Mouse (Mus musculus) midbrain, embryonic 16.5 days (tissue): ENCODE measurements at regions not wholly inside any gene's neighbourhood (a gene's known extent, or its start where the extent isn't known, plus 50 kb on each side); places are given as distances from the start of the nearest gene placed in this dataset.

Experiments used
- ATAC-seq: fragments of 200-750 bp; cut with Nextera tagmentation; 2 replicates; pipeline ENCODE4 v1.8.0; 2017; ENCODE audit warnings: moderate TSS enrichment
- H3K27ac ChIP-seq: fragments of 300-500 bp; sonication (generic); 2 replicates; pipeline ENCODE4 v1.5.1; 2014; ENCODE audit warnings: mild to moderate bottlenecking, low read length, mixed read lengths
- H3K27me3 ChIP-seq: fragments of 300-500 bp; sonication (generic); 2 replicates; pipeline ENCODE4 v1.6.1; 2014; ENCODE audit warnings: low read depth, low read length, mixed read lengths; ENCODE audit not compliant: control insufficient read depth, insufficient read depth
- H3K36me3 ChIP-seq: fragments of 300-500 bp; sonication (generic); 2 replicates; pipeline ENCODE4 v1.6.1; 2014; ENCODE audit warnings: mild to moderate bottlenecking, low read length, moderate library complexity, mixed read lengths; ENCODE audit not compliant: control insufficient read depth, insufficient read depth
- H3K4me1 ChIP-seq: fragments of 300-500 bp; sonication (generic); 2 replicates; pipeline ENCODE4 v1.6.1; 2014; ENCODE audit warnings: mild to moderate bottlenecking, low read length, mixed read lengths; ENCODE audit not compliant: control insufficient read depth, insufficient read depth
- H3K4me2 ChIP-seq: fragments of 300-500 bp; sonication (generic); 2 replicates; pipeline ENCODE4 v1.6.1; 2014; ENCODE audit warnings: mild to moderate bottlenecking, low read length, mixed read lengths
- H3K4me3 ChIP-seq: fragments of 300-500 bp; sonication (generic); 2 replicates; pipeline ENCODE4 v1.5.1; 2014; ENCODE audit warnings: low read depth, mild to moderate bottlenecking, low read length, moderate library complexity, mixed read lengths
- H3K9ac ChIP-seq: fragments of 300-500 bp; sonication (generic); 2 replicates; pipeline ENCODE4 v1.6.1; 2014; ENCODE audit warnings: low read depth, low read length, mixed read lengths
- H3K9me3 ChIP-seq: fragments of 300-500 bp; sonication (generic); replicated peaks from 2 replicates; pipeline ENCODE4 v1.6.1; 2014; ENCODE audit warnings: mild to moderate bottlenecking, low read length, mixed read lengths; ENCODE audit not compliant: control insufficient read depth, poor library complexity, severe bottlenecking
- WGBS: fragments of 180-500 bp; shearing (Covaris S2); extraction: QIAGEN DNeasy Blood & Tissue Kit; methylation state at CpG from one replicate; pipeline ENCODE4 v1.1.7; 2014; 5-methylcytosine and 5-hydroxymethylcytosine counted together

DNA sequence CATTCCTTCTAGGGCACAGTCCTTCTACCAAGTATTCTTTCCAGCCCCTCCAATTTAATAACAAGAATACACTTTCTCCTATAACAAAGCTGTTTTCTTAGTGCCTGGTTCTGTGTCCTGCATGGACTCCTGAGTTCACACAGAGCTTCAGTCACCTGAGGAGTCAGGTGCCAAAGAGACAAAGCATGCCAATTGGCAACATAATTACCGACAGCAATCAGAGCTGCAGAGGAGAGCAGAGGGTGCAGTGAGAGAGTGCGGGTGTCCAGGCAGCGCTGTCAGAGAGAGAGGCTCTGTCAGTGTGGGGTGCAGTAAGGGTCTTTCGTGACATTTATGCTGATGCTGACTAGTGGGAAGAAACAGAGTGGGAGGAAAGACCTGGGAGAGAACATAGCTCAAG lies 807.2 kb upstream of the Car8 start:
- Histone ChIP-seq H3K36me3 (no peaks in the 10 kb centered on the region), H3K4me1 (no peaks in the 10 kb centered on the region), H3K4me3 (no peak overlapping the region), H3K9me3 (no peaks in the 10 kb centered on the region), H3K27ac (no peak overlapping the region), H3K27me3 (no peaks in the 10 kb centered on the region), H3K9ac (no peak overlapping the region), H3K4me2 (no peak overlapping the region)
- no peak for ATAC-seq
- 76% methylated on average over 4 of the region's 4 CpGs for WGBS

DNA sequence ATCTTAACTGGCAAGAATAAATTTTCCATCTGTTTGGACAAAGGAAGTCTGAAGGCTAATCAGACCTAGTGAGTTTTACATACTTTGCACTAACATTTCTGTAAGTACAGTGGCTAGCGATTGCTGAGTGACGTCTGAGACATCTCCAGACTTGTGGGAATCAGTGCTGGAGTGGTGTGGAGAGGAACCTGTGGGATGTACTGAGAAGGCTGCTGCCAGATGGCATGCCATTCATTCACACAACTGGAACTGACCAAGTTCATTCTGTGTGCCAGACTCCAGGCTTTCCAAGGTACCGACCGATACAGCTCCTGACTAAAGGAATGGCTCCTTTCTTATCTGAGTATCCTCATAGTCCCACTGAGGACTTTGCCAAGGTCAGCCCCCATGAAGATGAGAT lies 797.2 kb upstream of the Car8 start:
- H3K4me2 ChIP-seq = no peak overlapping the region
- H3K4me1 ChIP-seq = no peaks in the 10 kb centered on the region
- H3K36me3 ChIP-seq = no peaks in the 10 kb centered on the region
- H3K27me3 ChIP-seq = no peaks in the 10 kb centered on the region
- 92% methylated on average over 4 of the region's 4 CpGs for WGBS
- no peaks in the 10 kb centered on the region for H3K9me3 ChIP-seq
- no peak overlapping the region for H3K4me3 ChIP-seq
- no peak for ATAC-seq
- H3K9ac ChIP-seq = no peak overlapping the region
- no peak overlapping the region for H3K27ac ChIP-seq

DNA sequence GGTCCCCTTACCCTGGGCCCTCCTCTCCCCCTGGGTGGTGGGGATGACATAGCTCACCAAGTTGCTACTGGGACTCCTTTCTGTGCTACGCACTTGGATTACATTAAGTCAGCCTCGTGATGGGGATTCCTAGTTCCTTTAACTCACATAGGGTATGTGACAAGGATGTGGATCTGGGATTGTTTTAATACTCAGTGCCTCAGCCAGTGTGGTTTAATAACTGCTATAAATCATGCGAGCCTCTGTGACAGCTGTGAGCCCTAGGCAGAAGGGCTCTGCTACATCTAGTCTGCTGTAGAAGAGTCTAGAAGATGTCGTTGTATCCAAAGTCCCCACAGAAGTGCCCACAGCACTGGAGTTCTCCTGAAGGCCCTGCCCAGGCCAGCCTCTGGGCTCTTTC lies 796.5 kb upstream of the Car8 start:
- Histone ChIP-seq H3K4me3 (no peak overlapping the region), H3K9ac (no peak overlapping the region), H3K36me3 (no peaks in the 10 kb centered on the region), H3K27ac (no peak overlapping the region), H3K9me3 (no peaks in the 10 kb centered on the region), H3K27me3 (no peaks in the 10 kb centered on the region), H3K4me1 (no peaks in the 10 kb centered on the region), H3K4me2 (no peak overlapping the region)
- WGBS = 84% methylated on average over 4 of the region's 4 CpGs
- no peak for ATAC-seq

DNA sequence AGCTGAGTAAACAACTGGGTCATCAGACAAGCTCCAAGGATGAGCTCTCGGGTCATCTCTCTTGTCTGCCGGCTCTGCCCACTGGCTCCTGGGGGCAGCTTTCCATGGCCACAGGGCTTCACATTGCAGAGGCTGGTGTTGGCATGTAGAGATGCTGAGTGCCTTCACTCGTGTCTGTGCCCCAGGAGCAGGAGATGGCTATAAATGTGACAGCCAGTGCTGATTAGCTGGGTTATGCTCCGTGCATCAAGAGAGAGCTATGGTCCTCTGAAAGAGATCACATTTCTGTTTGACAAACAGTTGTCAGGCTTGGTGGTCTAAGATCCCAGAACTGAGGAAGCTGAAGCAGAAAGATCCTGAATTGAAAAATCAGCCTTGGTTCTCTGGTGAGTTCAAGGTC lies 795.4 kb upstream of the Car8 start:
- no peak for ATAC-seq
- Histone ChIP-seq H3K36me3 (no peaks in the 10 kb centered on the region), H3K27me3 (no peaks in the 10 kb centered on the region), H3K4me1 (no peaks in the 10 kb centered on the region), H3K9ac (no peak overlapping the region), H3K27ac (no peak overlapping the region), H3K4me2 (no peak overlapping the region), H3K4me3 (no peak overlapping the region), H3K9me3 (no peaks in the 10 kb centered on the region)
- 73% methylated on average over 4 of the region's 4 CpGs for WGBS

DNA sequence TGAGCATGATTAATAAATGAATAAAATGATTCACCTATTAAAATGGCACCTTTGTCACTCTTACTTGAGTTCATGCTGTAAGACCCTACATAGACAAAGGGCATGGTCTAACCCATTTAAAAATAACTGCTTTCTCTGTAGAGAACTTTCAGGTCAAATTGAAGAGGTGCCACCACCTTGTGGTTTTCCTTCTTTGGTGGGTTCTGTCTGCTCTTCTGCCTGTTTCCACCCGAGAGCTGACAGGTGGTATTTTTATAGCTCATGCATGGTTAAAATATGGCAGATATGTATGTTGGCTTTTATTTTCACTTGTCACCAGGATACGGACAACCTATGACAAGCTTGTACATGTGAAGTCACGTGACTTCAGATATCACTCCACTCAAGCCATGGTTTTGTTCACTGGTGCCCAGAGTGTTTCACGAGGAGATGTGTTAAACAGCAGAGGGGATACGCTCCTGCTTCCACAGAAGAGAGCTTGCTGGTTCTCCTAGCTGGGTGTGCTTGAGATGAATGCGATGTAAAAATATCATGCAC lies 794.3 kb upstream of the Car8 start:
- no peak overlapping the region for H3K4me3 ChIP-seq
- no peak for ATAC-seq
- 91% methylated on average over 6 of the region's 6 CpGs for WGBS
- no peaks in the 10 kb centered on the region for H3K27me3 ChIP-seq
- H3K4me2 ChIP-seq = no peak overlapping the region
- H3K36me3 ChIP-seq = no peaks in the 10 kb centered on the region
- H3K27ac ChIP-seq = no peak overlapping the region
- H3K4me1 ChIP-seq = peaks cover 9% of the 10 kb centered on the region
- no peak overlapping the region for H3K9ac ChIP-seq
- no peaks in the 10 kb centered on the region for H3K9me3 ChIP-seq

DNA sequence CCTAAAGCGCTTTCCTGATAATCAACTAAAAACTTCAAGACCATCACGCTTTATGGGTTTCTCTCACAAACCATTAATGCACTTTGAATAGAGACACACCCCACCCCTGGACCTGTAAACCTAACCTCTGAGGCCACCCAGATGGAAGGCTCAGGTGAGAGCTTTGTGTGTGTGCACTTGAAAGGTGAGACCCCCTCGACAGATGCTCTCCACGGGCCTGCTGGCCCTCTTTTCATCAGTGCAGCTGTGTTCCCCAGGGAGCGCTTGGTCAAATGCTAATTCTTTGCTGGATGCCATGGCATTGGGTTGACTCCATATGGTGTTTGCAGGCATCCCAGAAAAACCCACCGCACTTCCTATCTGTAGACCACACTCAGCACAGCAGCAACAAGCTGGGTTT lies 792.8 kb upstream of the Car8 start:
- Histone ChIP-seq H3K27me3 (no peaks in the 10 kb centered on the region), H3K9me3 (no peaks in the 10 kb centered on the region), H3K4me3 (no peak overlapping the region), H3K4me2 (no peak overlapping the region), H3K27ac (no peak overlapping the region), H3K9ac (no peak overlapping the region), H3K4me1 (peaks cover 12% of the 10 kb centered on the region), H3K36me3 (no peaks in the 10 kb centered on the region)
- 37% methylated on average over 6 of the region's 6 CpGs for WGBS
- ATAC-seq = no peak

DNA sequence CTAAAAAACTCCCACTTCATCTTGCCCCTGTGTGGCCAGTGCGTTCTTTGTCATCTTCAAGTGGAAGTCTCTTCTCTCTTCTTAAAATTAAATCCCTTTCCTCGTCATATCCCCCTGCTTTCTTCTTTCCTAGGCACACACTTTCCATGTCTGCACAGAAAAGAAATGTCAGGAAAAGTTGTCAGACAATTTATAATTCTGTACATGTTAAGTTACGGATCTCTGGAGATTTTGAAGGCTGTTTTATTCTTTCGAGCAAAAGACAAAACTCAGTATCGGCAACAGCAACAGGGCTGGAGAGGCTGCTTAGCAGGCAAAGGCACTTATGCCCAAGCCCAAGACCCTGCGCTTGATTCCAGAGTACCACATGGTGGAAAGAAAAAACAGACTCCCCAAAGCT lies 790.1 kb upstream of the Car8 start:
- WGBS = 14% methylated on average over 6 of the region's 6 CpGs
- Histone ChIP-seq H3K9me3 (no peaks in the 10 kb centered on the region), H3K4me2 (peak overlapping the region; percentile 72), H3K4me3 (no peak overlapping the region; the same call in 1 of the 2 replicates), H3K4me1 (peaks cover 12% of the 10 kb centered on the region), H3K27me3 (no peaks in the 10 kb centered on the region), H3K36me3 (no peaks in the 10 kb centered on the region), H3K9ac (no peak overlapping the region; the same call in 1 of the 2 replicates), H3K27ac (no peak overlapping the region)
- no peak for ATAC-seq

DNA sequence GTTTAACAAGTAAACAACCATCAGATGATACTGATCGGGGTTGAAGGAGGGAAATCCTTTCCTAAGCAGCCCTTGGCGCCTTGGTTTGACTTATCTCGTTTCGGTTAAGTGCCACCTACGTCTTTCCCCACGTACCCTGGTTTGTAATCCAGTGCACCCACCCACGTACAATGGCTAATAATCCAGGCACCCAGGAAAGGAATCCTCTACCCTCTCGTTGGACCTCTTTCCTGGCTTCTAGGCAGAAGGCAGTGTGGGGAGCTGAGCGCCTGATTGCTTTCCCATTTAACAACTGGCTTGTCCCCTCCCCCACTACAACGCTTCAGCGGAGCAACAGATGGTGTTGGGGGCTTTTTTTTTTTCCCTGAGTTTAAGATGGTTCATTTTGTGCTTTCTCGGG lies 789.6 kb upstream of the Car8 start:
- H3K36me3 ChIP-seq = no peaks in the 10 kb centered on the region
- H3K4me3 ChIP-seq = peak overlapping the region; percentile 44
- under 1% methylated on average over 12 of the region's 12 CpGs for WGBS
- peak overlapping the region; percentile 68 for H3K9ac ChIP-seq
- peaks cover 12% of the 10 kb centered on the region for H3K4me1 ChIP-seq
- ATAC-seq = peak; percentile 46; the same call in 1 of the 2 replicates
- no peaks in the 10 kb centered on the region for H3K9me3 ChIP-seq
- peak overlapping the region; percentile 72 for H3K4me2 ChIP-seq
- no peak overlapping the region for H3K27ac ChIP-seq
- no peaks in the 10 kb centered on the region for H3K27me3 ChIP-seq

DNA sequence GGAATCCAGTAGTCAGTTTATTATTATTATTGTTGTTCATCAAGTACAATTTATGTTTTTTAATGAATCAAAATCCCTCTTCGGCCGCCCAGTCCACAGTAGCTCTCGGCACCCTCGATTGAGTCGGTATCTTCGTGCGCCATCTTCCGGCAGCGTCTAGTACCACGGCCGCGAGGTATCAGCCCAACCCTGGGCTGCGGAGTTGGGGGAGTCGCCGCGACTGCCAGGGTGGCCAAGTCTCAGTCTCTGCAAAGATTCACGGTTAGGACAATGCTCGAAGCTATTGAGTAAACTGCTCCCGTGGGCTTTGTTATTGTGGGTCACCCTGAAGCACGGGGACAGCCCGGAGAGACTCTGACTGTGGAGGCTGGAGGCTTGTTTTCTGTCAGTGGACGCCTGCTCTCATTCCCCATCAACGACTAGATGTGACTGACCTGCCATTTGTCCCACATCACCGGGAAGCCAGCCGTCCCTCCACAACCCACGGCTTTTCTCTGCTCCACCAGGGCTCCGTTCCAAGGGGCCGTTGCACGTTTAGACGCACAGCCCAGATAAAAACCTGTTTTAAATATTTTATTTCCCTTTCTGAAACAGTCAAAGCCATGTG lies 789.1 kb upstream of the Car8 start:
- Histone ChIP-seq H3K27ac (peak overlapping the region; percentile 56; the same call in 1 of the 2 replicates), H3K4me2 (peak overlapping the region; percentile 72), H3K9ac (peak overlapping the region; percentile 68), H3K36me3 (no peaks in the 10 kb centered on the region), H3K9me3 (no peaks in the 10 kb centered on the region), H3K4me3 (peak overlapping the region; percentile 44), H3K27me3 (no peaks in the 10 kb centered on the region), H3K4me1 (peaks cover 12% of the 10 kb centered on the region)
- ATAC-seq = peak; percentile 95
- WGBS = under 1% methylated on average over 30 of the region's 30 CpGs
